Mouse (Mus musculus): ENCODE measurements at regions not wholly inside any gene's neighbourhood (a gene's known extent, or its start where the extent isn't known, plus 50 kb on each side); places are given as distances from the start of the nearest gene placed in this dataset.

GRCm38 (mm10) chr6:89125916-89126315 lies 223.9 kb downstream of the Tpra1 start:
- TF ChIP-seq CTCF (conservative IDR thresholded peaks at IDR 0.05 in 1 of 2, IDR thresholded peaks at IDR 0.05 in 1 of 2; ENCODE audit: low read depth in 2 of 2, low read length in 2 of 2) = no peak
- TF ChIP-seq CHD1 (IDR thresholded peaks at IDR 0.05; ENCODE audit: low read depth, low read length) = no peak
- no peak for TF ChIP-seq SMC3 (IDR thresholded peaks at IDR 0.05; ENCODE audit: low read depth, low read length)
- no peak for TF ChIP-seq POLR2A (IDR thresholded peaks at IDR 0.05; ENCODE audit: low read depth, low read length)
- no peak for TF ChIP-seq ZC3H11A (IDR thresholded peaks at IDR 0.05; ENCODE audit: low read depth, low read length)
- TF ChIP-seq JUND (conservative IDR thresholded peaks at IDR 0.05; ENCODE audit: low read depth, low read length) = no peak

Data from CH12.LX (cell line).